Mouse (Mus musculus): ENCODE measurements around the gene Mgrn1.

GRCm38 (mm10) chr16:4906559-4906958, 20.5 kb downstream of the Mgrn1 start:
- TF ChIP-seq GATA1 (IDR thresholded peaks at IDR 0.05; ENCODE audit: low read length) = no peak
- no peak for TF ChIP-seq TAL1 (IDR thresholded peaks at IDR 0.05; ENCODE audit: low read length)

All from erythroblast, embryonic 14.5 days (primary cell).